Mouse (Mus musculus) left cerebral cortex, postnatal 36 days (tissue): ENCODE results near the gene Atraid. TPM values are rescaled to one million over a fixed set of nuclear protein-coding genes. Genes with fewer than 3 reads are reported as not detected.
"Not testable (repeated sequence)": the region's sequence is repeated elsewhere in the genome, so short reads cannot be mapped to it uniquely, and the experiment has no call there.

Experiments
- DNase-seq, 2 experiments: peaks; one replicate each; pipeline ENCODE4 v3.0.0; 2021 to 2022; ENCODE audit warnings: low spot score in 2 of 2, mixed read lengths in 1 of 2
- intact Hi-C: fragments of 180-260 bp; cut with DNase I; formaldehyde crosslinking; loops from one replicate; pipeline ENCODE4 v1.15.1; 2025
- total RNA-seq, 2 experiments: library from RNA; stranded (reverse); gene quantifications; 2 replicates each; pipeline ENCODE4 v1.2.3; 2021

The Atraid gene
- total RNA-seq, 2 experiments from 2014 or later: 74.3 to 75.8 TPM

DNA sequence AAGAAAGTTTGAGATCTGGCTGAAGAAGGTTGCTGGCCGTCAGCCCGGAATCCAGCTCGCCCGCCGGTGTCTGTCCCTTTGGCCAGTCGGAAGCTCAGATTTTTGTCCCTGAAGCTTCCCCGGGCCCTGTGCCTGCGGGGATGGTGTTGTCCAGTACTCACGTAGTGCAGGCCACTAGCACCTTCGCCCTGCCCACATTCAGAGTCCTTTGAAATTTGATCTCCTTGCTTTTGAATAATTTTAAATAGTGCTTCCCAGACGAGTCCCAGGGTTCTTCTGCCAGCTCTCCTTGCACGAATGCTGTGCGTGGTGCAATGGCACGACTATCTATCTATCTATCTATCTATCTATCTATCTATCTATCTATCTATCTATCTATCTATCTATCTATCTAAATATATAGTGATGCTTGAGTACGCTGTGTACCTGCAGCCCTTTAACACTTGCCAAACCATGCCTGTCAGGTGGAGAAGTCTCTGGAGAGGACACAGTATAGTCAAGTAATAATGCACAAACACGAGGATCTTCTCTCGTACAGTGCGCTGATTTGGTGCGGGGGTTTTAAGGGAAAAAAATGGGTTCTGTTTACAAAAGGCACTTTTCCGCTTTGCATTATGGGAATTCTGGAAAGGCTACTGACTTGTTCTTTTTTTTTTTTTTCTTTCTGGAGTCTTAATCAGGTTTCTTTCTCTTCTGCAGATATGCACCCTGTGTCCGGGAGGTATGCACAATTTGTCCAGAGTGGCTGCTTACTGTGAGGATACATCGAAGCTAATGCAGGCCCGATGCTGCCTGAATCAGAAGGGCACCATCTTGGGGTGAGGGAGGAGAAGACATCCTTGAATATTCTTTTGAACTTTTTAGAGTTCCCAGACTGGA lies 890 bp downstream of the Atraid start, which contains the start of gene Slc5a6:
Slc5a6 (minus strand) TSS at position 162 of the 879 bp plus-strand sequence.
- intact Hi-C loops: loop anchor here (5.0 kb wide), 1 partner anchor 87 kb away; the partner anchor contains the start of gene Preb
- DNase-seq: peak; percentile 27 to 28

DNA sequence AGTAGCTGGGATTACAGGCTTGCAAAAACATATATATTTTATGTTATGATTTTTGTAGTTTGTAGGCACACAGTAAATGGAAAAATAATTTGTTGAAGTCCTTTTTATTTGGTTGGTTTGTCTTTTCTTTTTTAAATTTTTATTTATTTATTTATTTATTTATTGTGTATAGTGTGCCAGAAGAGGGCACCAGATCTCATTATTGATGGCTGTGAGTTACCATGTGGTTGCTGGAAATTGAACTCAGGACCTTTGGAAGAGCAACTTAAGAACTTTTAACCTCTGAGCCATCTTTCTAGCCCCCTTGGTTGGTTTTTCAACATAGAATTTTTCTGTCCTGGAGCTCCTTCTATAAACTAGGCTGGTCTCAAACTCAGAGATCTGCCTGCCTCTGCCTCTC lies 2.3 kb downstream of the Atraid start:
- intact Hi-C loops: no loop called here

DNA sequence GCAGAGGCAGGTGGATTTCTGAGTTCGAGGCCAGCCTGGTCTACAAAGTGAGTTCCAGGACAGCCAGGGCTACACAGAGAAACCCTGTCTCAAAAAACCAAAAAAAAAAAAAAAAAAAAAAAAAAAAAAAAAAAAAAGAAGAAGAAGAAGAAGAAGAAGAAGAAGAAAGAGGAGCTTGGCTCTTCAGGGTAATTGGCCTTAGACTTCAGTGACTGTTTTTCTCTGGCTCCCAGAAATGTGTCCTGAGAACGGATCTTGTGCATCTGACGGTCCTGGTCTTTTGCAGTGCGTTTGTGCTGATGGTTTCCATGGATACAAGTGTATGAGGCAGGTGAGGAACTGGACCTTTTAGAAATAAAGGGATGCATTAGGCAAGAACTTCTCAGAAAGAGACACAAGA lies 5.6 kb downstream of the Atraid start:
- intact Hi-C loops, DNase-seq: not testable (repeated sequence)

More for the DNA sequence above, 2.3 kb downstream of the Atraid start:
- DNase-seq: no peak

DNA sequence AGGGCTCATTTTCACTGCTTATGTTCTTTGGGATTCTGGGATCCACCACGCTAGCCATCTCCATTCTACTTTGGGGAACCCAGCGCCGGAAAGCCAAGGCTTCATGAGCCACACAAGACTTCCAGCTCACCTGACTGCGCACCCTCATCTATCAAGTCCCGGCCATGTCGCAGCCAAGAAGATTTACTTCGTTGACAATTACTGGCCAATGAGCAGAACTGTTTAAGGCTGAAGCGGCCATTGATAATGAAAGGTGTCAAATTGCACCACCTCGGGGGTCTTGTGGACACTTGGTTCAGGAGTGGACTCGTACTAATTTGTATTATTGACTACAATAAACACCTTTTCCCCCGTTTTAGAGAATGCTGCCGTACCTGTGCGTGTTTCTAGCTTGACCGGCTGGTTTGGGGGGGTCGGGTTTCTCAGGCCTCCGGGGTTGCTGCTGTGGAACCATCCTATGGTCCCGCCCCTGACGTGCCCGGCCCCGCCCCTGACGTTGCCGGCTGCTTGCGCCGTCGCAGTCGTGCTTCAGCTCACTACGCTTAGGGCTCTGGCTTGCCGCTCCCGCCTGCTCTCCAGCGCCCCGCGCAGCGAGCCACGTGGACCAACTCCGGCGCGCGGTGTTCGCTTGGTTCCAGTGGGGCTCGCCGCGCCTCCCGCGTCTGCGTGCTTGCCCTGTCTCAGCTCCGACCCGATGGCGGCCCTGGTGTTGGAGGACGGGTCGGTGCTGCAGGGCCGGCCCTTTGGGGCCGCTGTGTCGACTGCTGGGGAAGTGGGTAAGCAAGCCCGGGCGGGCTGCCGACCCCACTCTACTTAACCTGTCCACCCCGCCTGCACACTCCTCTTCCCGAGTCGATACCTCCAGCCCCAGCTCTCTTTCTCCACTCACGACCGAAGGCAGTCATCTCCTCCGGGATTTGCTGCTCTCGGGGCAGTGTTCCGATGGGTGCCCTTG lies 6.4 kb downstream of the Atraid start, which contains the start of gene Cad:
Cad (plus strand) TSS at position 520 of the 955 bp plus-strand sequence.
- peak; percentile 94 to 96 for DNase-seq
- intact Hi-C loops: no loop called here

DNA sequence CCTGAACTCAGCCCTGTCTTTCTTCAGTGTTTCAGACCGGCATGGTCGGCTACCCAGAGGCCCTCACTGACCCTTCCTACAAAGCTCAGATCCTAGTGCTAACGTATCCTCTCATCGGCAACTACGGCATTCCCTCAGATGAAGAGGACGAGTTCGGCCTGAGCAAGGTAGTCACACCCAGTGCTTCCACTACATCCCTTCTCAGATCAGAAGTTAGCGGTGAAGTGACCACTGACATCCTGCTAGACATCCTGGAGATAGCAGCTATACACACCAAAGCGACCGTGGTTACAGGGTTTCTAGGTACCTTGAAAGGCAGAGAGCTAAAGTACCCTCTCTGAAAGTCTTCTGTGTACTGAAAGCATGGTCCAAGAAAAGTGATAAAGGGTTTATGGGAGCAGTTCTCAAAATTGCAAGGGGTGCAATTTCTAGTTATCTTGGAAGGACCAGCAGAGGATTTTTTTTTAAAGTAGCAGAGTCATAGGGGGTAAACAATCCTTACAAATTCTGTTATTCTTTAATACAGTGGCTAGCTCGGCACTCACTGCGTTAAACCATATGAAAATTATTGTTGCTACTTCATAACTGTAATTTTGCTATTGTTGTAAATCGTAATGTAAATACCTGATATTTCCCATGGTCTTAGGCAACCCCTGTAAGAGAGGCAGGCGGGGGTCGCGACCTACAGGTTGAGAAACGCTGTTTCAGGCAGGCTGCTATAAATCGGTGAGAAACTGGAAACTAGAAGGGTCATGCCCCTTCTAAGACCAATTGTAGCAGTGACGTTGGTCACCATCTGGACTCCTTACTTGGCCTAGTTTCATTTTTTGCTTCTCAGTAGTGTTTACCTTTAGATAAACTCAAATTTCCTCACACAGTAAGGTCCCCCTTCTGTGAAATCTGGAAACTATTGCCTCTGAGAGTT lies 7.4 kb downstream of the Atraid start:
- intact Hi-C loops: no loop called here
- DNase-seq: no peak

DNA sequence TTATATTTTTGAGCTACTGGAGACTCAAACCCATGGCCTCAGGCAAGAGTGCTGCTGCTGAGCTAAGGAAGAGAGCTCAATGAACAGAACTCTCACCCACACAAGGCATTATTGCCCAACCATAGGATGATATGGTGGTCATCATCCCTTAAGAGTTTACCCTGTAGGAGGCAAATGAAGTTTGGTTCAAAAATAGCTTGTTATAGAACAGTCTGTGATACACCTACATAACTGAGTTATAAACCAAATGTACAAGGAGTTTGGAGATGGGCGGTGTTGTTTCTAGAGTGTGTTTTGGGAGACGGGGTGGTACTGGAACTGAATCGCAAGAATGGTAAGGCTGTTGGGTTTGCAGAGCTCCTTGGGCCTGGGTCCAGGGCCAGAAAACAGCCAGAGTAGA lies 21.7 kb downstream of the Atraid start:
- DNase-seq: no peak
- intact Hi-C loops: no loop called here

DNA sequence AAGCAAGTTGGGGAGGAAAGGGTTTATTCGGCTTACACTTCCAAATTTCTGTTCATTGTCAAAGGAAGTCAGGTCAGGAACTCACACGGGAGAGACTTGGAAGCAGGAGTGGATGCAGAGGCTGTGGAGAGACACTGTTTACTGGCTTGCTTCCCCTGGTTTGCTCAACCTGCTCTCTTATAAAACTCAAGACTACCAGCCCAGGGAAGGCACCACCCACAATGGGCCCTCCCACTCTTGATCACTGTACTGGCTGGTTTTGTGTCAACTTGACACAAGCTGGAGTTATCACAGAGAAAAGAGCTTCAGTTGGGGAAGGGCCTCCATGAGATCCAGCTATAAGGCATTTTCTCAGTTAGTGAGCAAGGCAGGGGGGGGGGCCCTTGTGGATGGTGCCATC lies 22.9 kb downstream of the Atraid start:
- DNase-seq: no peak
- intact Hi-C loops: no loop called here

DNA sequence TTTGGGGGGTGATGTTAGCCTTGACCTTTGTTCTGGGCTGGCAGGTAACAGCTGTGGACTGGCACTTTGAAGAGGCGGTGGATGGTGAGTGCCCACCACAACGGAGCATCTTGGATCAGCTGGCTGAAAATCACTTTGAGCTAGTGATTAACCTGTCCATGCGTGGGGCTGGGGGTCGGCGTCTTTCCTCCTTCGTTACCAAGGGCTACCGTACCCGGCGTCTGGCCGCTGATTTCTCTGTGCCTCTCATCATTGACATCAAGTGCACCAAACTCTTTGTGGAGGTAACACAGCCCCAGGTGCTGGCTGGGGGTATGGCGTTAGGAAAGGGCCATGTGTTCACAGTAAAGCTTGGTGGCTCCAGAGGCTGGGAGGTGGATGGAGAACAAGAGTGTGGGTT lies 23.7 kb downstream of the Atraid start:
- intact Hi-C loops: no loop called here
- no peak for DNase-seq

DNA sequence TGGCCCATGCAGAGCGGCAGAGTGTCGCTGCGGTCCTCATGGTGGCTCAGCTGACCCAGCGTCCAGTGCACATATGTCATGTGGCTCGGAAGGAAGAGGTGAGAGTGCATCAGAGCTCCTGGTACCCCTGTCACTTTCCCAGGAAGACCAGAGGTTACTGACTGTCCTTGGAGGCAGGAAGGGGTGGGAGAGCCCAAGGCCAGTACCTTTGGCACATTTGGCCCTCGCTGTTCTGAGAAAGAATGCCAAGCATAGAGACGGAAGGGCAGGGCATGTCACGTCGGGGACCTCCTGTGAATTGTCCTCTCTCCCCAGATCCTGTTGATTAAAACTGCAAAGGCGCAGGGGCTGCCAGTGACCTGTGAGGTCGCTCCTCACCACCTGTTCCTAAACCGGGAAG lies 25.1 kb downstream of the Atraid start:
- intact Hi-C loops: no loop called here
- no peak for DNase-seq

DNA sequence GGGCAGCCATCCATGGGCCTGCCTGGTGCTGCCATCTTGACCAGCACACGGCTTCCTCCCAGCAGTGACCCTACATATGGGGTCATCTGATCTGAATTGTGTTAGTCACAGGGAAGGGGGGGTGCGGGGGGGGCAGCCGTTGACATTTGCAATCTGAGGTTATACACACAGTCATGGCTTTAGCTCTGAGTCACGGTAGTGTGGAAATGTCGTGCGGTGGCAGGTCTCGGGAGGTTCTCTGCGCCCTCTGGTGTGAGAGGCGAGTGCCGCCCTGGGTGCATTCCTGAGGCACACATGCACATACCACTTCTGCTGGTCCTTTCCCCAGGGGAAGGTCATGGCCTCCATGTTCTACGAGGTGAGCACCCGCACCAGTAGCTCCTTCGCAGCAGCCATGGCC lies 28.2 kb downstream of the Atraid start:
- intact Hi-C loops: no loop called here
- no peak for DNase-seq

DNA sequence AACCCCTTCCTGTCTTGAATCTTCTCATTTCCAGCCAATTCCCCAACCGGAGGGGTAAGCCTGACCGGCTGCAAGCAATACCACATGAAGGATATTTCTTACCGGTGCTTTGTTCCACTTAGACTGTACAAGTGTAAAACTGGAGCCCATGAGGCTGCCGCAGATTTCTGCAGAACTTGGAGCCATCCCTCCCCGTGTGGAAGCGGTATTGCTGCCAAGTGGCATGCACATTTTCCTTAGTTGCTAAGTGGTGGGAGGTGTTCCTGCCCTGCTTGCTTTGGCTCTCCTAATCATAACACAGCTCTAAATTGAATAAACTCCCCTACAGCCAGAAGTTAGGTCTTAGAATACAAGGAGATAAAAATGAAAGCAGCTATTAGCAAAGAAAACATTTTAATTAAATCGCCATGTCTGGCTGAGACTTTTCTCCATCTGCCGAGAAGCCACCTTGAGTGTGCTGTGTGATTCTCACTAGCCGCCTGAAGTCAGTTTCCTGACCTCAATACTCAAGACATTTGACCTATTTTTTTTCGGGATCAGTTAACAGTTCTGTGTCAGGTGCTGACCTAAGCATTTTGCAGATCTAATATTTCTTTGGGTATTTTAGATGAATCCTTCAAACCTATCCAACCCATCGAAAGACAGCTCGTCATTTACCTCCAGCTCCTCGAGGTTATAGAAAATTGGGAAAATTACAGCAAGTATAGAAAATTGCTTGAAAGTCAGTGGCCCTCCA lies 32.1 kb downstream of the Atraid start:
- DNase-seq: peak; percentile 71 to 77
- intact Hi-C loops: loop anchor here (5.0 kb wide), 1 partner anchor 42 kb away; no protein-coding TSS in a partner anchor

DNA sequence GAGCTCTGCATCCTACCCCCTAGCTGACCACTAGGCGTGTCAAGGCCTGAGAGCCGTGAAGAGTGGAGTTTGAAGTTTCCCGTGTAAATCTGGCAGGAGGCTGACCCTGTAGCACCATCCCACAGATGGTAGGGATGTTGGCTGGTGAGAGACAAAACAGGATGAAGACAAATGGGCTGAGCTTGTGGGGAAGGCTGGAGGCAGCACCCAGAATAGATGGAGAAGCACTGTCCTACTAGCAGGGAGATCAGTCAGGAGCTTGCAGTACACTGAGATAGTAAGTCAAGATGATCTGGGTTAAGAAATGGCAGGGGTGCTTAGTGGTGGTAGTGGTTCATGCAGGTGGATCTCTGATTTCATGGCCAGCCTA lies 32.7 kb downstream of the Atraid start:
- intact Hi-C loops: loop anchor here (5.0 kb wide), 1 partner anchor 42 kb away; no protein-coding TSS in a partner anchor

DNA sequence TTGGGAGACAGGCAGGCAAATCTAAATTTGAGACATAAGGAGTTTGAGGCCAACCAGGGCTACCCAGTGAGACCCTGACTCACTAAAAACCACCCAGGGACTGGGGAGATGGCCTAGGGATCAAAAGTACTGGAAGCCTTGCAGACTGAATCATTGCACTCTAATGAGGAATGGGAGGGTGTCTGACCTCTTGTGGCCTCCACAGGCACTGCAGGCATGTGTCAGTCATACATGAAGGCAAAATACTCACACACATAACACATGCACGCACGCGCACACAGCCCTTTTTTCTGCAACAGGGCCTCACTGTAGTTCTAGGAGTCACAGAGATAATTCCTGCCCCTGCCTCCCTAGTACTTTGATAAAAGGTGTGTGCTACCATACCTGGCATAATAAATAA lies 33.3 kb downstream of the Atraid start:
- DNase-seq: no peak
- intact Hi-C loops: loop anchor here (5.0 kb wide), 1 partner anchor 41 kb away; no protein-coding TSS in a partner anchor

More for the DNA sequence above, 32.7 kb downstream of the Atraid start:
- no peak for DNase-seq

DNA sequence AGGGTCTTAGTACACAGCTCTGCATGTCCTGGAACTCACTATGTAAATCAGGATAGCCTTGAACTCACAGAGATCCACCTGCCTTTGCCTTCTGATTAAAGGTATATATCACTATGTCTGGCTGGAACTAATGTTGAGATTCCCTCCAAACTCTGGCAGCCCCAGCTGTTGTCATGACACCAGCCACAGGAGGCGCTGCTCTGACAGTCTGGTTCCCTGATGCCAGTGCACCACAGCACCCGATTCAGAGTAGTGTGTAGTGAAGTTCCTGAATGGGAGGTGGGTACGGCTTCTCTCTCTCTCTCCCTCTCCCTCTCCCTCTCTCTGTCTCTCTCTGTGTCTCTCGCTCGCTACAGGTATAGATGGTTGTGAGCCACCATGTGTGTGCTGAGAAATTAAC lies 34.2 kb downstream of the Atraid start:
- DNase-seq: no peak
- intact Hi-C loops: loop anchor here (5.0 kb wide), 1 partner anchor 40 kb away; no protein-coding TSS in a partner anchor

DNA sequence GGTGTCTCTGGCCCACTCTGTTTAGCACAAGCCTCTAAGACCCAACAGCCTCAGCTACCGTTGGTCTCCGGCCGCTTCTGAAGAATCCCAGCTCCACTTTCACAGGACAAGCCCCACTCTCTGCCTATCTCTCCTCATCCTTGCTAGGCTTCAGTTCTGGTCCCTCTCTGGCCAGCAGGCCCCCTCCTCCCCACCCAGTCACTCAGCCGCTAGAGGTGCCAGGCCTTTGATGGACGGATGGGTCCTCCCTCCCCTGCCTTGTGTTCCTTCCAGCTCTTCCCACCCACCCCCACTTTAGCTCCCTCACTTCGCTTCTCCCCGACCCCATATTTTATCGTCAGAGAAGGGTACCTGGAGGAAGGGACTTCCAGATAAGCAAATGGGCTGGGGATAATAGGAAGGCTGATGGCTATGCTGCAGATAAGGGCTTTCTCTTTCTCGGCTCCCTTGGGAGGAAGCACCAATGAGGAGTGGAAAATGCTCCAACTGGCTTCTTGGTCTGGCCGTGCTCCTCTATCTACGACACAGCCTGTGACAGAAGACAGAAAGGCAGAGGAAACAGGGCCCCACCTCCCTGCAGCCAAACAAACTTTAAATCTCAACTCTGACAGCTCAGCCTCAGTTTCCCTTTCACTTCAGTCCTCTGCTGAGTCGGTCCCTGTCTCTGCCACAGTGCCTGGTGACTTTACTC lies 35.0 kb downstream of the Atraid start:
- DNase-seq: no peak
- intact Hi-C loops: loop anchor here (5.0 kb wide), 1 partner anchor 39 kb away; no protein-coding TSS in a partner anchor

DNA sequence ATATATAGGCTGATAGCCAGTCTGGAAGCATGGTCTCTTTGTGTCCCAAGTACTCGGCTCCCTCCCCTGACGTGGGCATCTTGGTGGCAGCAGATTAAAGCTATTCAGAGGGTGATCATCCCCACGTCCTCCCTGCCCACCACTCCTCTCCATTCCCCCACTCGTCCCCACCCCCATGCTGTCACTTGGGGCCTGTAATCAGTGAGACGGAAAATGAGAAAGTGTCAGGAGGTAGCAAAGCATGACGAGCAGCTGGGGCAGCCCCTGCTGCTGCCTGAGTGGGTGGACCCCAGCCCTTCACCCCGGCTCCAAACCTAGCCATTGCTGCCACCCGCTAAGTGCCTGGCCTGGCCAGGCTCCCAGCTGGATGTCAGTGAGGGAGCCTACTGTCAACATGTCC lies 35.8 kb downstream of the Atraid start:
- no peak for DNase-seq
- intact Hi-C loops: loop anchor here (5.0 kb wide), 1 partner anchor 38 kb away; no protein-coding TSS in a partner anchor

DNA sequence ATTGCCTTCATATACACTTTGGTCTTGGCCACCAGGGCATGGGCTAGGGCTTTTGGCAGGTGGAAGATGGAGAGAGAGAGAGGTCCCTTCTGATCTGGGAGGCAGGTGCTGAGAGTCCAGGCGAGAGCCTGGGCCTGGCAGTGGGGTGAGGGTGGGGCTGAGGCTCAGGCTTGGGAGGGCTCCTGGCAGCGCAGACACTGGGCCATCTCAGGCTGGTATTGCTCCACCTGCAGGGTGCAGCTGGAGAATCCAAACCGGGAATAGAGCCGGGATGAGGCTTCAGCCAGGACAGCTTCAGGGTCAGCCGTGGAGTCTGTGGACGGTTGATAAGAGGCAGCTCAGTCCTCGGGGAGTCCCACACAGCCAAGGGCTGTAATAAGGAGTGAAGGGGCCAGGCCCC lies 38.5 kb downstream of the Atraid start:
- no peak for DNase-seq
- intact Hi-C loops: no loop called here

DNA sequence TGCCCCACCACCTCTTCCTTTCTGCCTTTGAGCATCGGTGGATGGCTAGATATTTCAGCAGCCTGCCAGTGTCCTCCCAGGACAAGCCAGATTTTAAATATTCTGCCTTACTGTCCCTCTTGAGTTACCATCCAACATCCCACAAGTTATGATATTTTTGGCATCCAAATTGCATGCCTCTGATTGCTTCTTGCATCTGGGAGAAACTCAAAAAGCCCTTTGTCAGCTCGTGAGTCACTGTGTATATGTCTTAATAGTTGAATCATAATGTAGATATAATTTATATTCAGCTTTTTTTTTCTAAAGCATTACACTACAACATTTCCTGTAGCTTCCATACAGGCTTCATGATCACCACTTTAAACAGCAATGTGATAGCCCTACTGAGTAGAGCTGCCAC lies 39.0 kb downstream of the Atraid start:
- intact Hi-C loops: no loop called here

More for the DNA sequence above, 39.0 kb downstream of the Atraid start:
- no peak for DNase-seq
